Mouse (Mus musculus) B cell, adult (primary cell): ENCODE data around the gene Ky. TPM values are rescaled to one million over a fixed set of nuclear protein-coding genes. Genes with fewer than 3 reads are reported as not detected.

Source experiments
- total RNA-seq: library from RNA; stranded (reverse); gene quantifications from 4 replicates; pipeline ENCODE4 v1.2.4, GENCODE M21; 2023; ENCODE audit not compliant: inconsistent age

Ky gene
- 0.48 to 0.54 TPM (median 0.51 TPM) in 4 replicates for total RNA-seq

GRCm38 (mm10) chr9:102505700-102506585 is at the start of gene Ky:
Gene Ky, plus strand, starts transcription at chr9:102505750.

Other genes with a start within 250 kb of the Ky start
- gene Ephb1, start 151.1 kb upstream of the Ky start, total RNA-seq: not detected in 4 replicates
- 84.6 to 108 TPM (median 101 TPM) in 4 replicates for gene Anapc13, start 120.5 kb downstream of the Ky start, total RNA-seq
- gene Cep63, start 120.8 kb downstream of the Ky start, total RNA-seq: 79.3 to 90.6 TPM (median 86.3 TPM) in 4 replicates
- not detected in 4 replicates for gene Amotl2, start 210.9 kb downstream of the Ky start, total RNA-seq